Mouse (Mus musculus) heart, postnatal 10 days (tissue): ENCODE data around the gene Tmem161a. TPM values are rescaled to one million over a fixed set of nuclear protein-coding genes. Genes with fewer than 3 reads are reported as not detected.

Source experiments
- DNase-seq, 2 experiments: peaks; one replicate each; pipeline ENCODE4 v3.0.0; 2021
- intact Hi-C: fragments of 180-260 bp; cut with DNase I; formaldehyde crosslinking; loops from one replicate; pipeline ENCODE4 v1.15.1; 2025
- total RNA-seq, 2 experiments: library from RNA; stranded (reverse); gene quantifications; 2 replicates each; pipeline ENCODE4 v1.2.3; 2021

Gene Tmem161a
- total RNA-seq, 2 experiments from 2014 or later: 88.3 to 103 TPM

DNA sequence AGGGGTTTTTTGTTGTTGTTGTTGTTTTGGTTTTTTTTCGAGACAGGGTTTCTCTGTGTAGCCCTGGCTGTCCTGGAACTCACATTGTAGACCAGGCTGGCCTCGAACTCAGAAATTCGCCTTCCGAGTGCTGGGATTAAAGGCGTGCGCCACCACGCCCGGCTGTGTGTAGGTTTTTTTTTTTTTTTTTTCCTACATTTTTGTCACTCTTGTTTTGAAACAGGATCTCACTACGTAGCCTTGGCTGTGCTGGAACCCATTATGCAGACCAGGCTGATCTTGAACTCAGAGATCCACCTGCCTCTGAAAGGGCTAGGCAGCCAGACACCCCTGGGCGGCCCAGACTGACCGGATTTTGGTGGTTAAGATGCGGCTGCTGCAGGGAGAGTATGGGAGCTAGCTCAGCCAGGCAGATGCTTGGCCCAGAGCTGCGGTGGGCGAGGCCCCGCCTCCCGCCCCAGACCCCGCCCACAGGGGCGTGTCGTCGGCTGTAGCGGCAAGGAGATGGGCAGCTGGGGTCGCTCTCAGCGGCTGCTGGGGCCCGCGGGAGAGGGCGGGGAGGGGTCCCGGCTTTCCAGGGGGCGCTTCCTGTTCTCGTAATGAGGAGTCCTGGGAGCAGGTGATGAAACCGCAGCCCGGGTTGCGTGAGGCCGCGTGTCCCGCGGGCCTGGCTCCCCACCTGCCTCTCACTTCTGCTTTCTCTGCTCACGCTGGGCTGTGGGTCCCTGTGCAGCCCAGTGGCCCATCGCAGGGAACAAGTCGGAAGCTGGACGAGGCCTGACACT is 13.9 kb upstream of the Tmem161a start:
- DNase-seq: peak; percentile 74 to 76

DNA sequence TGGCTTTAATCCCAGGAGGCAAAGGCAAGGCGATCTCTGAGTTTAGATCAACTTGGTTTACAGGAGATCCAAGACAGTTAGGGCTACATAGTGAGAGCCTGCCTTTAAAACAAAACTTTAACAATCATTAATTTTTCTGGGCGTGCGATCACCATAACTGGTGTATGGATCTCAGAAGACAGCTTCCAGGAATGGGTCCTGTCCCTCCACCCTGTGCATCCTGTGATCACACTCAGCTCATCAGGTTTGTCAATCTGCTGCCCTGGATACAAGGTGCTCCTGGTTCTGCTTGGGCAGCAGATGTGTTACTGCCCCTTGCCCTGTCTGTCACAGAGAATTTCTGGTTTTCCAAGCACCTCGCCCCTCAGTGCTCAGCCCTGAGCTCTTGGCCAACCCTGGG is 12.9 kb upstream of the Tmem161a start:
- intact Hi-C loops: no loop called here
- no peak for DNase-seq

More for the DNA sequence above, 13.9 kb upstream of the Tmem161a start:
- intact Hi-C loops: no loop called here

DNA sequence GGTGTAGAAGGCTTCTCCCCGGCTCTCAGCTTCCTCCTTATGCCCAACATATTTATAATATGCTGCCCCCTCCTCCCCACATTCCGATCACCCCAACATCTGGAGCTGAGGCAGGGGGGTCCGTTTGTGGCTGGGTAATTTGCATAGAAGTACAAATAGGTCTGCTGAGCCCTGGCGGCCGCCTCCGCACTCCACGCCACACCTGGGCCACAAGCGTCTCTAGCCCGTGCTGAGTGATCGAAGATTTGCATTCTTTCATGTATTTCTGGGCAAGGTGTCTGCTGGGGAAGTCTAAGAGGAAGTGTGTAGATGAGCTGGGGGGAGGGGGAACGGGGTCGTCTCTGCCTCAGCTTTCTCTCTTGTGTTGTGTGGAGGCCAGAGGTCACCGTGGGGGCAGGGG is 12.1 kb upstream of the Tmem161a start:
- intact Hi-C loops: no loop called here
- DNase-seq: no peak

DNA sequence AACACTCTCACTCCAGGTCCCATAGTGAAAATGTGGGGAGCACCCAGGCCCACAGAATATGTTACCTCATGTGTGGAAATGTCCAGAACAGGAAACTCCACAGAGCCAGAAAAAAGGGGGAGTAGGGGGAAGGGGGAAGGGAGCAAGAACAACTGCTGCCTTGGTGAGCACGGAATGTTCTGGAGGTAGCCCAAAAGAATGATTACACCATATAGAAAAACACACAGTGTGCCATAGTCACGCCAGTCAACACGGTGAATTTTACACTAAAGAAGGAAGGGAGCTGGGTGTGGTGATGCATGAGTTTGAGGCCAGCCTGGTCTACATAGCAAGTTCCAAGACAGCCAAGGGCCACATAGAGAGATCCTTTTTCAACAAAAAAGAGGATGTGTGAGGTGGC is 8.8 kb upstream of the Tmem161a start:
- no peak for DNase-seq
- intact Hi-C loops: no loop called here

DNA sequence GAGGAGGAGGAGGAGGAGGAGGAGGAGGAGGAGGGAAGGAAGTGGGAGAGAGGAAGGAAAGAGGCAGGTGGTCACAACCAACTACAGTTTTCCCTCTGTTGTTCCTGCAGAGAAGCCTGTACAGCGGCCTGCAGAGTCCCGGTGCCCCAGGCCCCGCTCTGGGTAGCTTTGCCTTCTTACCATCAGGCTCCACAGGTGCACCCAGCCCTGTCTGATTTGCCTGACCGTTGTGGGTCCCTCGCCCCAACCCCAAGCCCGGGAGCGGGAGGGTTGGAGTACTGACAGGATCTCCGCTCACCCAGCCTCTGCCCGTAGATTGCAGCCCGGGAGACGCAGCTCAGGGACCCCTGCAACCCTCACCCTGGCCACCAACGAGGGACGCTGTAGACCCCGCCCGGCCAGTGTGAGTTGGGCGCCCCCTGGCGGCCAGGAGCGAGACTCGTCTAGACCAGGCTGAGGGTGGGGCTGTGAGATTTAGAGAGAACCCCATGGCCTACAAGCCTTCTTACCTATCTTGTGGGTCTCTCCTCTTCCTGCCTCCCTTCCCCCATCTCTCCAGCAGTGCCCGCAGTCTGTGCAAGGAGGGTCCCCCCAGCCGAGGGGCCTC is 5.5 kb upstream of the Tmem161a start:
- intact Hi-C loops: loop anchor here (1.0 to 5.0 kb wide), 4 partner anchors 62 to 292 kb away; no protein-coding TSS in a partner anchor
- DNase-seq: peak; percentile 51 to 83

DNA sequence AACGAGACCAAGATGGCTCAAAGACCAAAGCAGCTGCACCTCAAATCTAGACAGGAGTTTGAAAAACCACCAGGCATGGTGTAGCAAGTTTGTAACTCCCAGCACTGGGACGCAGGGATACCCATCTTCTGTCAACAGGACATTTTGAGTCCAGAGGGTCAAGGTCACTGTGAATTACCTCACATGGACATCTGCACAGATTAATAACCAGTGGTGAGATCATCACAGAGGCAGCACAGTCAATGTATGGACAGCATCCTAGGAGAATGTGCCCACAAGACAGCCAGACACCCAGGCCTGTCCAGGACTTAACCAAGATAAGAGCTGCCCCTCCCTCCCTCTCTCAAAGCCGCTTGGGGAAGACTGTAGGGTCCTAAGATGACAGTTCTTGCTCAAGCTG is 2.0 kb upstream of the Tmem161a start:
- intact Hi-C loops: loop anchor here (5.0 kb wide), 1 partner anchor 37 kb away; no protein-coding TSS in a partner anchor

DNA sequence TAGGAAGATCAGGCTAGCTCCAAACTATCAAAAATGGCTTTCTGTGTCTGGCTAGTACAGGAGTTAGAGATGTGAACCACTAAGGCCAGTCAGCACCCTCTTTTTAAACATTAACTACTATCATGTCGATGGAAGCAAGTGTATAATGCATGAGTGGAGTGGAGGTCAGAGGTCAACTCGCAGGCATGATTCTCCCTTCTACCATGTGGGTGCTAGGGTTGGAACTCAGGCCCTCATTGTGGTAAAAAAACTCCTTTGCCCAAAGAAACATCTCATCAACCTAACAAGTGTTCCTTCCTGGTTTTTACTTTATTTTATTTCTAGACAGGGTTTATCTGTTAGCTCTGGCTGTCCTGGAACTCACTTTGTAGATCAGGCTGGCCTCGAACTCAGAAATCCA is 1.4 kb upstream of the Tmem161a start:
- no peak for DNase-seq
- intact Hi-C loops: loop anchor here (5.0 kb wide), 1 partner anchor 37 kb away; no protein-coding TSS in a partner anchor

More for the DNA sequence above, 2.0 kb upstream of the Tmem161a start:
- DNase-seq: no peak

DNA sequence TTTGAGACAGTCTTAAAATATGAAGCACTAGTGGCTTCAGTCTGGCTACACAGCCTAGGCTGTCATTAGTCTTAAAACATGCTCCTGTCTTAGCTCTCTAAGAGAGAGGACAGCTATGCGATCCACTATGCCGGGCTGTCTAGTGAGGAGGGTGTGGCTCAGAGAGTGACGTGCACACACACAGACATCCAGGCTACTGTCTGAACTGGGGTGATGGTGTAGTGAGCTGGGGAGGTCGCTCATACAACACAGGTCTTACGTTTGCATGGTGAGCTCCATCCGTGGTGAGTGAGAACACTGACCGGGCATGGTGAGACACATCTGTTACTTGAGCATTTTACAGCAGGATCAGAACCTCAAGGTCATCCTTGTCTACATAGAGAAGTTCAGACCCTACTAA is 916 bp upstream of the Tmem161a start:
- intact Hi-C loops: loop anchor here (5.0 kb wide), 1 partner anchor 36 kb away; no protein-coding TSS in a partner anchor
- DNase-seq: no peak

DNA sequence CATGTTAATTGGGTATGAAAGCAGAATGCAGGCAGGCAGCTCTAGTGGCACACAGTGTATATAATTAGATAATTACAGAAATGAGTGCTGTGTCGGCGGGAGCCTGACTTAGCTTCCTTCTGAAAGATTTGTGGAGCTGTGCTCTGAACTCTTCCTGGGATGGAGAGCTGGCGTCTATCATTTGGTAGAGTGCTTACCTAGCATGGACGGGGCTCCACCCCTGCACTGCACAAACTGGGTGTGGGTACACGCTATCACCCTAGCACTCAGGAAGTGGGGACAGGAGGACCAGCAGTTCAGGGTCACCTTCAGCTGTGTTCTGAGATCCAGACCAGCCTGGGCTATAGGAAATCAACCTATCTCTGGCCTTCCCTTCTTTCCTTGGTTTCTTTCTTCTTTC is 1.2 kb downstream of the Tmem161a start:
- DNase-seq: no peak
- intact Hi-C loops: loop anchor here (5.0 kb wide), 1 partner anchor 34 kb away; no protein-coding TSS in a partner anchor

DNA sequence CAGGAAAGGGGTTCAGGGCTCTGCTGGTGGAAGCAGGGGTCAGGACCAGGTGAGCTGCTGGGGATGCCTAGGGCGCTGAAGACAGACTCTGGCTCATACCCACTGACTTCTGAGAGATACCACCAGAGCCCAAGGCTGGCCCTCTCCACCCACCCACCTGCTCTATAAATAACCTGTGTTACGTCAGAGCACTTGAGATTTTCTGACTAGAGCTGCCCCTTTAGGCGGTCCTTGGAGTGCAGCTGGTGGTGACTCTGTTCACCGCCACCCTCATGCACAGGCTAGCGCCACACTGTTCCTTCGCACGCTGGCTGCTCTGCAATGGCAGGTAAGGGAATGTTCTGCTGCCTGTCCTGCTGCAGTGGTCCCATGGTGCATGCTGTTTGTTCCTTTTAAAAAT is 1.9 kb downstream of the Tmem161a start:
- intact Hi-C loops: loop anchor here (5.0 kb wide), 1 partner anchor 33 kb away; no protein-coding TSS in a partner anchor
- DNase-seq: peak; percentile 51 to 54

DNA sequence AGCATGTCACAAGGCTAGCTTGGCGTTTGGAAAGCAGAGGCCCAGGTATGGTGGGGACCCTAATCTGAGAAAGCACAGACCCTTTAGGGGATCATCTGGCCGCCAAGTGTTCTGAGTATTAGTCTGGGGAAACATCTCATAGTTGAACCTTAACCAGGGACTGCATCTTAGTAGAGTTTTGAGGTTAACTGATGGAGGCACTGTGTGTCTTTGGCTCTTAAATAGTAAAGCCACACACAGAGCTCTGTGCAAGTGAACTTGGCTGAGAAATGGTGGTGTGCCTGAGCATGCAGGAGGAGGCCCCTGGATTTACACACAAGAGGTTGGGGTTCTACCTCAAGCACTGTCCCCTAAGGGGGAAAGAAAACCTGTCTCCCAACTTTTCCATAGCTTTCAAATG is 6.1 kb downstream of the Tmem161a start:
- intact Hi-C loops: no loop called here
- DNase-seq: no peak

DNA sequence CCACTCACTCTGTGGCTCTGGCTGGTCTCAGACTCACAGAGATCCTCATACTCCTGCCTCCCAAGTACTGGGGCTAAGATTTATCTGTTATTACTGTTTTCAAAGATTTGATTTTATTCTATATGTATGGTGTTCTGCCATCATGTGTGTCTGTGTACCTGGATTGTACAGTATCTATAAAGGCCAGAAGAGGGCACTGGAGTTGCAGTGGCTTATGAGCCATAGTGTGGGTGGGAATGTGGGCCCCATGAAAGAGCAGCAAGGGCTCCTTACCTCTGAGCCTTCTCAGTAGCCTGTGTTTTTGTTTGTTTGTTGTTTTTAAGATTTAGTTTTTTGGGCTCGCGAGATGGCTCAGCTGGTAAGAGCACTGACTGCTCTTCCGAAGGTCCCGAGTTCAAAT is 6.9 kb downstream of the Tmem161a start:
- DNase-seq: no peak
- intact Hi-C loops: loop anchor here (1.0 kb wide), 1 partner anchor 44 kb away; no protein-coding TSS in a partner anchor

DNA sequence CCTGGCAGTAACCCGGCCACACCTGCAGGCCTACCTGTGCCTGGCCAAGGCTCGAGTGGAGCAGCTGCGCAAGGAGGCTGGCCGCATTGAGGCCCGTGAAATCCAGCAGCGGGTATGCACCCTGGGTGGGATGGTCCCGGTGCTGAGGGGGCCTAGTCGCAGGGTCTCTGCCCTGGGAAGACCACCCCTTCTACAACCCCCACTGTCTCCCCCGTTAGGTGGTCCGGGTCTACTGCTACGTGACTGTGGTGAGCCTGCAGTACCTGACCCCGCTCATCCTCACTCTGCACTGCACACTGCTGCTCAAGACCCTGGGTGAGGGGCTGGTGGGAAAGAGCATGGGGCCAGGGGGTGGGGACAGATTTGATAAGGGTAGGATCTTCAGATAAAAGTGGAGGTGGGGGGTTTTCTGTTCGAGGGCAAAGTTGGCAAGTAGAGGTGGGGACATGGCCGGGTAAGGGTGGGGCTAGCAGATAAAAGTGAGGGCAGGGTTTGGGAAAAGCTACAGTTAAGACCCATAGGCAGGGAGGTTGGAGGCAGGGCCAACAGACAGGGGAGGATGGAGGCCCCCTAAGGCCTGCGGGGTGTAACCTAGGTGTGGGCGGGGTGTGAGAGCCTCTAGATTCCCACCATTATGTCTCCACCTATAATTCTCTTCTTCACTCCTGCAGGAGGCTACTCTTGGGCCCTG is 9.2 kb downstream of the Tmem161a start:
- DNase-seq: no peak

DNA sequence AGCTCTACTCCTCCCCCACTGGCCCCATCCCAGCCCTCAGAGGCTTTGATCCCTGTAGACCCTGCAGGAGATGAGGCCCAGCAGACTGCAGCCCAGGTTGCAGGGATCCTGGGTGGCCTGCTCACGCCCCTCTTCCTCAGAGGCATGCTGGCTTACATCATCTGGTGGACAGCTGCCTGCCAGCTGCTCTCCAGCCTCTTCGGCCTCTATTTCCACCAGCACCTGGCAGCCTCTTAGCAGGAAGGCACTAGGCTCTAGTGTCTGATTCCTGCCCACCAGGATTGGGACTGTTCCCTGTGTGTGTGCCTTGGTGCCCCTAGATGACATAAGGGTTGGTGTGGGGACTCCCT is 9.7 kb downstream of the Tmem161a start:
- no peak for DNase-seq
- intact Hi-C loops: loop anchor here (5.0 kb wide), 1 partner anchor 135 kb away; the partner anchor contains the start of gene Cers1

More for the DNA sequence above, 9.2 kb downstream of the Tmem161a start:
- intact Hi-C loops: loop anchor here (5.0 kb wide), 1 partner anchor 136 kb away; the partner anchor contains the start of gene Cers1

DNA sequence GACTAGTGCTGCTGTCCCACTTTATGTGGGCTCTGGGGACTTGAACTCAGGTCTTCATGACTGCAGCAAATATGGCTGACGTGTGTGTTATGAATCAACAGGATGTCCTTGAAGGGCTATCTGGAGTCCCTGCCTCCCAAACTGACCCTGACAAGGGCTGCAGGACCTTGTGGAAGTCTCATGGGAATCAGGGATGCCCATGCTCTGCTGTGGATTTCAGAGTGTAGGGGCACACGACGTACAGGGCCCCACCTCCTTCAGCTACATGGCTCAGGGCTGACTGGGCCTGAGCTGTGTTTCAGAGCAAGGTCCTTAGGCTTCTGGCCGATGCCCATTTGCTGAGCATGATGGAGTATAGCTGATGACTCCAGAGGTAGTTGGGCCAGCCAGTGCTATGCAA is 11.0 kb downstream of the Tmem161a start:
- no peak for DNase-seq
- intact Hi-C loops: loop anchor here (5.0 kb wide), 1 partner anchor 134 kb away; the partner anchor contains the start of gene Cers1

DNA sequence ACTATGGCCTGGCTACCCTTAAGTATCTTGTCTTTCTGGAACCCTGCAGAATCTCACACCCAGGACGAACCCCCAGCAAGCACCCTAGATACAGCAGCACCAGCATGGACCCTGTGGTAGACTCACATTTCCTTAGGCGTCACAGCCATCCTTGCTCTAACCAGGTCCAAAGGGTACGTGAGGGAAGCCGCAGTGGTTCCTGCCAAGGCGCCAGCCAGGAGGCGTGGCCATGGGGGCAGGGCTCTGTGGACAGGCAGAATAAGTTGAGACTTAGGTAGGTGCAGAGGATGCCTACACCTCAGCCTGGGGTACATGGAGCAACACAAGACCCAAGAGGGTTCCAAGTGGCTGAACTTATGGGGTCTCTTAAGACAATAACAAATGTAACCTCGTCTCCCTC is 16.6 kb downstream of the Tmem161a start:
- peak in 1 of 2 experiments; percentile 32 for DNase-seq

DNA sequence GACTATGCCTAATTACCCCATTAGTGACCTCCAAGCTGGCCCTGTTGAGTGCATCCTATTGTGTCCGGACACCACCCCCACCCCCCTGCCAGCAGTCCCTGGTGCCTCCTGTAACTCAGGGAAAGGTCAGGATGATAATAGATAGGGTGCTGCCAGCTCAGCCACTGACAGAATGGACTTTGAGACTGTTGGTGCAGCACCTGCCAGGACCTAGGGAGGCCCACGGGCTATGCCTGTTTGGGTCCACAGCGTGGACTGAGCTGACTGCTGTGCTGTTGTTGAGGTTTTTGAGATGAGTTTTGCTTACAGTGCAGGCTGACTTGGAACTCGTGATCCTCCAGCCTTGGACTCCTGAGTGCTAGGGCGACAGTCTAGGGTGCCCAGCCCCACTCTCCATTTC is 21.1 kb downstream of the Tmem161a start:
- peak in 1 of 2 experiments; percentile 48 for DNase-seq
- intact Hi-C loops: no loop called here

More for the DNA sequence above, 16.6 kb downstream of the Tmem161a start:
- intact Hi-C loops: no loop called here

DNA sequence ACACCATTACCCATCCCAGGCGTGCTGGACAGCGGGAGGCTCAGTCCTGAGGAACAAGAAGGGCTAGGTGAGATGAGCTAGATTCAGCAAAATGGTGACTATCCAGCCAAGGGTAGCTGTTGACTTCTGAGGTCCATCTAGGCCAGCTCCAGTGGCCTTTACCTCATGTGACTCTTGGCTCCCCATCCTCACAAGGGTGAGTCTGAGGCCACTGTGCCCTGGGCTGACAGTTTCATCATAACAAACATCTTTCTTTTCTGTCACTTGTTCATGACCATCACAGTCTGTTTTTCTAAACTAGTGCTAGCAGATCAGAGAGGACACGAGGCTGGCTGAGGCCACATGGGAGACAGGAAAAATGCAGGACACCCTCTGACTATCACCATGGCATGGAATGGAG is 22.0 kb downstream of the Tmem161a start:
- no peak for DNase-seq
- intact Hi-C loops: no loop called here

DNA sequence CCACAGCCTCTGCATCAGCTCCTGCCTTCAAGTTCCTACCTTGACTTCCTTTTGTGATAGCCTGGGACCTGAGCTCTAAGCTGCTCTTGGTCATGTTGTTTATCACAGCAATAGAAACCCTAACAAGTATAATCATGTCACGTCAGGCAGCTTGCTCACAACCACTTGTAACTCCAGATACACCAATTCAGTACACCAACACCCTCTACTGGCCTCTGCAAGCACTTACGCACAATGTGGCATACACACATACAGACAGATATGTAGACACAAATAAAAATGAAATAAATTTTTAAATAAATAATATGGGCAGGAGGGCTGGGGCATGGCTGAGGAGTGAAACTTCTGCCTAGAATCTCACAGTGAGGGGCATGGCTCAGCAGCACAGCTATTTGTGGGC is 23.6 kb downstream of the Tmem161a start:
- no peak for DNase-seq
- intact Hi-C loops: no loop called here

DNA sequence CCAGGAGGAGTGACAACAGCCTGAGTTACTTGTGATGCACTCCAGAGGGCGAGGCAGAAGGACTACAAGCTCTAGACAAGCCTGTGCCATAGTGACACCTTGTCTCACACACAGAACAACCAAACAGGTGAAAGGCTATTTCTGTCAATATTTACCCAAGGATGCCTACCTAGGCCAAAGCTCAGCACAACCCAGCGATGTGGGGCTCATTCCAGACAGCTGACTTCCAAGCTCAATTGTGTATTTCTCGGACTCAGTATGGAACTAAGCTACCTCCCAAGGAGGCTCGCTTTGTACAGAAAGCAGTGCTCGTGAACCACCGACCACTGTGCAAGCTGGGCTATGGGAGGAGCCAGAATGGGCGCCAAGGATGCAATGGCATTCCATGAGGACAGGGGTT is 25.4 kb downstream of the Tmem161a start:
- intact Hi-C loops: no loop called here

DNA sequence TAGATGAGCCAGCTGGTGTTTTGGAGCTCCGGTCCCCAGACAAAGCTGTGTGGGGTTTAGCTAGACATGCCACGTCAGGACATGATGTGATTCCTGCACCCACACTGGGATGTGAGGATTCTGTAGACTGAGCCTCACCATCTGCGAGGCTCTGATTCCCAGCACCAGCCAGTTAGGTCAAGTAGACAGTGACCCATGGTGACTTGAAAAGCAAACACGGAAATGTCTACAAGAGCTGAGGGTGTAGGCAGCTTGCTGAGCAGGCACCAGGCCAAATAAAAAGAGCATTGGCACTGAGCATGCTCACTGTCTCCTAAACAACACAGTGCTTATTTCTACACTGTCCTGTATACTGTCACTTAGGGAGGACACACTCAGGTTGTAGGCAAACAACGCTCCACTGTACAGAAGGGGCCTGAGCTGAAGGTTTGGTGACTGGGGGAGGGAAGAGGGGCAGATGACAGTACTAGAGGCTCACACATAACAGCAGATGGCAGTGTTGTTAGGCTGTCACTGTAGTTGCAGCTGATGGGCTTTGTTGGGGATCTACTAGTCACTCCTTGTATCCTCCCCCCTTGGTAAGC is 28.0 kb downstream of the Tmem161a start:
- DNase-seq: peak; percentile 57 to 58

More for the DNA sequence above, 25.4 kb downstream of the Tmem161a start:
- no peak for DNase-seq

More for the DNA sequence above, 28.0 kb downstream of the Tmem161a start:
- intact Hi-C loops: loop anchor here (2.0 kb wide), 1 partner anchor 23 kb away; no protein-coding TSS in a partner anchor
